Mouse (Mus musculus): ENCODE data around the gene Pcsk2. TPM values are rescaled to one million over a fixed set of nuclear protein-coding genes. Genes with fewer than 3 reads are reported as not detected.

Gene Pcsk2
- total RNA-seq (2017), result not detected in 3 replicates

DNA sequence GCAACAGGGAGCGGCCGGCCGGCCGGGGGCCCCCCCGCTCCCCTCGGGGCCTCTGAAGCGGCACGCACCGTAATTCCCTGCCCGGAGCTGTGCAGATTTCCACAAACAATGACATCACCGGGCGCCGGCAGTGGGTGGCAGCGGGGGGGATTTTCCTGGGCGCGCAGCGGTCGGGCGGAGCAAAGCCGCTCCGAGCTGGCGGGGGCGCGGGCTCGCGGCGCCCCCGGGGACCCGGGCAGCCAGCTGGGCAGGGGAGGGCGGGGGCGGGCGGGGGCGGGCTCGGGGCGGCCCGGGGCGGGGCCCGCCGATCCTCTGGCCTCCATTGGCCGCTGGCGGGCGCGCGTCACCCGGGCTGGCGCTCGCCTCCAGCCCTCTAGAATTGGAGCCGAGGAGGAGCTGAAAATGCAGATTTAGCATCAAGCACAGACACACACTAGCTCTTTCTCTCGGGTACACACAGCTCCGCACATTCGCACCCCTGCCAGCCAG lies at the start of gene Pcsk2:
TSS of gene Pcsk2 (plus strand) at position 399 of the 489 bp plus-strand sequence.
- no peak for ATAC-seq (replicated peaks; ENCODE audit: insufficient number of reproducible peaks, low FRiP score, low TSS enrichment, poor library complexity, severe bottlenecking)

DNA sequence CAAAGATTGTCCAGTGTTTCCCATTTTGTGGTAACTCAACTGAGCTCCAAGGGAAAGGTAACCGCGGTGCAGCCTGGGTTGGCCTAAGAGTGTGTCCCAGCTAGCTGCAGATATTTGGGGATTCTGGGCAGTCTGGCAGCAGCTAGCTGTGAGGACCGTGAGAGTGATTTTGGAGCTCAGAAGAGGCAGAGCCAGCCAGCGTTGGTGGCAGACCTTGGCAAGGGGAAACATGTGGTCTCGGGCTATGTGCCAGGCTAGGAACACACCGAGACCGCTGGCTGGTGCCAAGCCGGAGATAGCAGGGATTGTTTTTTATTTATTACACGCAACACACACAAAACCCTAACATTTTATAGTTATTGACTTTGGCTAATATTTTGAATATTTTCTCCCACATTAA lies 45.1 kb upstream of the Pcsk2 start:
- ATAC-seq (replicated peaks; ENCODE audit: insufficient number of reproducible peaks, low FRiP score, low TSS enrichment, poor library complexity, severe bottlenecking), result no peak

GRCm38 (mm10) chr2:143501760-143502159 lies 44.2 kb upstream of the Pcsk2 start:
- ATAC-seq (replicated peaks; ENCODE audit: insufficient number of reproducible peaks, low FRiP score, low TSS enrichment, poor library complexity, severe bottlenecking), result no peak

DNA sequence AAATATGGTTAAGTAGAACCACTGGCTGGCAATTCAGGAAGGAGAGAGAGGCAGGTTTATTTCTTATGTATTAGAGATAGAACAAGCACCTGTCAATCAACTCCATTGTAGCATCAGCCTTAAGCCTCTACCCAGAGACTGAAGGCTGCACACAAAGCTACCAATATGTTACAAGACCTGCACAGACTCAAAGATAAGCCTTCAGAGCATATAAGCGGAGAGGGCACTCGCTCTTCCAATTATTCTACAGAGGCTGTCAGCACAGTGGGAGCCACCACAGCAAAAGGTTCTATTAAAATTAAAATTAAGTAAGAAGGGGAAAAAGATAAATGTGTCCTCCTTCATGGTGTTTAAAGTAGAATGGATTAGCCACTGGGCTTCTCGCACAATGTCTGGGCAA lies 43.8 kb upstream of the Pcsk2 start:
- ATAC-seq (replicated peaks; ENCODE audit: insufficient number of reproducible peaks, low FRiP score, low TSS enrichment, poor library complexity, severe bottlenecking), result no peak

- ATAC-seq (replicated peaks; ENCODE audit: insufficient number of reproducible peaks, low FRiP score, low TSS enrichment, poor library complexity, severe bottlenecking), result no peak
These were observed 9.5 kb upstream of the Pcsk2 start for GRCm38 (mm10) chr2:143536485-143536884.

GRCm38 (mm10) chr2:143545299-143545751 lies 631 bp upstream of the Pcsk2 start:
- ATAC-seq (replicated peaks; ENCODE audit: insufficient number of reproducible peaks, low FRiP score, low TSS enrichment, poor library complexity, severe bottlenecking), result no peak; the same call in 1 of the 2 replicates

DNA sequence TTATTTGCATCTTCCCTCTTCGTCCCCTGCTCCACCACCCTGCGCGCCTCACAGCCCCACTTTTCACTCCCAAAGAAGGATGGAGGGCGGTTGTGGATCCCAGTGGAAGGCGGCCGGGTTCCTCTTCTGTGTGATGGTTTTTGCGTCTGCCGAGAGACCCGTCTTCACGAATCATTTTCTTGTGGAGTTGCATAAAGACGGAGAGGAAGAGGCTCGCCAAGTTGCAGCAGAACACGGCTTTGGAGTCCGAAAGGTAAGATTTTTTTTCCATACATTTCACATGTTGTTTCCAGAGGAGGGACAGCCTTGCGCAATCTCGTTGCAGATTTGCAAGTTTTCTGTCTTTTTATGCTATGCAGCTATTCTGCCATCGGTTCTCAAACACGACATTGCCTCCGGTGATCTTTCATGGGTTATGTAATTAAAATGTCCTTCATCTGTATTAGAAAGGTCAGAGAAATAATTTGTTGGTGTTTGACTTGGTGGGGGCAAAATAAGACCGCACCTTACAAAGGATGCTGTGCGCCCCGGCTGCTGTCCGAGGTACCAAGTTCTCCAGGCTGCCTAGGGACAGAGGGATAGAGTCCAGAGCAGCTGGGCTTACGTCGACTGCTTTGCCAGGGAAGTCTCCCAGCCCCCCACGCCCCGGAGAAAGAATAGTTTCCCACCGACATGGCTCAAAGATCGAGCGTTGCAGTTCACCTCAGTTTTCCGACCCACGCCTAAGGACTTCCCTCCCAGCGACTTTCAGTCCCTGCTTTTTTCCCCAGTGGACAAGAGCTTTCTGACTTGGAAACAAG lies 656 bp downstream of the Pcsk2 start:
- no peak for ATAC-seq (replicated peaks; ENCODE audit: insufficient number of reproducible peaks, low FRiP score, low TSS enrichment, poor library complexity, severe bottlenecking)

DNA sequence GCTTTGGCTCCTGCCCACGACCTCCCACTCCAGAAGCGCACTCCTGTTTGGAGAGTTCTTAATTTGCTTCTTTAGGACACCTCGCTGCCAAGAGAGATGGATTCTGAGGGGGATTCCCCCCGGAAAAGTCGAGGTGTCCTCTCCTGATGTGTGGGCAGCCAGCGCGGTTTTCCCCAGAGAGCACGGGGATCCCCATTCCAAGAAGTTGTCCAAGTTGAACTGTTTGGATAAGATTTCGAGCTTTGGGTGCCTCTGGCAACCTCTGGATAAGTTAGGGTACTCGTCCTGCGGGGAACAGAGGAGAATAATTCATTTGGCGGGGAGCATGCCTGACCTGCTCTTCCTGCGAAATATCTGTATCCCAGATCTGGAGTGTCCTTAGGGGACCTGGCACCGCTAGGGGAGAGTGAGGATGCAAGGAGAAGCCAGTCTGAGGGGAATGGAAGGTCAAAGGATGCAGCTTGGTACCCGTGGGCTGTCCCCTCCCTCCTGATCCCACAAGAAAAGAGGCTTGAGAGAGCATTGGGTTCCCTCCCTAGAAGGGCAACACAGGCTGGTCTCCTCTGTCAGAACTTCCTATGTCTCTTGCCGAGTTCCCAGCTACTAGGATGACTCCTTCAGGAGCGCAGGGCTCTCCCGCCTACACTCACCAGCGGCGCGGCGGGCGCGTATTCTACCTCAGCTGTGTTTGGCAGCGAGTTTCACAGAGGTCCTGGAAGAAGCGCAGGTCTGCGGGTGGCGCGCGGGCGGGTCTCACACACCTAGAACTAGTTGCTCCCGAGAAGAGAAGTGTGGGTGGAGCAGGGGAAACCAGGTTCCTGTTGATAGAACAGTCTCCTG lies 1.5 kb downstream of the Pcsk2 start:
- no peak for ATAC-seq (replicated peaks; ENCODE audit: insufficient number of reproducible peaks, low FRiP score, low TSS enrichment, poor library complexity, severe bottlenecking)

- no peak for ATAC-seq (replicated peaks; ENCODE audit: insufficient number of reproducible peaks, low FRiP score, low TSS enrichment, poor library complexity, severe bottlenecking)
These were observed 14.4 kb downstream of the Pcsk2 start for GRCm38 (mm10) chr2:143560384-143560783.

DNA sequence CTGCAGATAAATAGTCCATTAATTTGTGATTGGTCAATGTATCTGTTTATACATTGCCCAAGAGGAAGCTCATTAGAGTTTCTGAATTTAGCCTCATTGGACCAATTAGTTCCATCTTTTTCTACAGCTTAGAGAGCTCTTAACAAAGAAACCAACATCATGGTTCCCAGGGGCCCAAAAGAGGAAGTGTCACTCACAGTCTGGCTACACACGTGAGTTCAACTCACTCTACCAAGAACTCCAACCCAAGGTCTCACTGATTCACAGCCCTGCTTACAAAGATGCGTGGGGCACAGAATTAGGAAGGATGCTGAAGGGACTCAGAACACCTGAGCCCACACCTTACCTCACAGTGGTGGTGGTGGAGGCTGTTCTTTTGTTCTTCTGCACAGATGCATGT lies 19.1 kb downstream of the Pcsk2 start:
- no peak for ATAC-seq (replicated peaks; ENCODE audit: insufficient number of reproducible peaks, low FRiP score, low TSS enrichment, poor library complexity, severe bottlenecking)

DNA sequence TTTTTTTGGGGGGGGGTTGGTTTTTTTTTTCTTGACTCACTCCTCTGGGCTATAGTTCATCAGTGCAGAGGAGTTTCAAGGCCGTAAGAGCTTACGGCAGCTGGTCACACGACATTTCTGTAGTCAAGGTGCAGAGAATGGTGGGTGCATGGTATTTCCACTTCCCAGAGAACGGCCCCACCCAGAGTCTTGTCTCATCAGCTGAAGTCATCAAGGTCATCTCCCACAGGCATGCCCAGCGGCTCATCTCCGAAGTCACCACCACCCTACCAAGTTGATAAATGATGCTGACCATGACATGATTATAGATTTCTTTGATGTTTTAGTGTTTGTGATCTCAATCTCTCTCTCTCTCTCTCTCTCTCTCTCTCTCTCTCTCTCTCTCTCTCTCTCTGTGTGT lies 20.0 kb downstream of the Pcsk2 start:
- no peak for ATAC-seq (replicated peaks; ENCODE audit: insufficient number of reproducible peaks, low FRiP score, low TSS enrichment, poor library complexity, severe bottlenecking)

DNA sequence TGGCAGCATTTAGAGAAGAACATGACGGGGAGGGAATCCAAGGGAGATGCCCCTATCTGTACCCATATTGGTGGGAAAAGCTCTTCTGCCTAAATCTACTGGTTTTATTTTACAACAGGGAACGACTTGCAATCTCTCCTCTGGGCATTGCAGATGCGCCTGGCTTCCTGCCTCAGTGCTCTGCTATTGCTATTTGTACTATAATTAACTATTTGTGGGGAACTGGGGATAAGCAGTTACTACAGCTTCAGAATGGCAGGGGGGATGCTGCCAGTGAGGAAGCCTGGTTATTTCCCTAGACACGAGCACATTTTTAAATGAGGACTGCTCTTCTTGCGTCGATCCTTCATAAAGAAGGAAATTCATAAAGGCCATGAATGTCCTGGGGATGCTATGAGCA lies 39.4 kb downstream of the Pcsk2 start:
- ATAC-seq (replicated peaks; ENCODE audit: insufficient number of reproducible peaks, low FRiP score, low TSS enrichment, poor library complexity, severe bottlenecking), result no peak

DNA sequence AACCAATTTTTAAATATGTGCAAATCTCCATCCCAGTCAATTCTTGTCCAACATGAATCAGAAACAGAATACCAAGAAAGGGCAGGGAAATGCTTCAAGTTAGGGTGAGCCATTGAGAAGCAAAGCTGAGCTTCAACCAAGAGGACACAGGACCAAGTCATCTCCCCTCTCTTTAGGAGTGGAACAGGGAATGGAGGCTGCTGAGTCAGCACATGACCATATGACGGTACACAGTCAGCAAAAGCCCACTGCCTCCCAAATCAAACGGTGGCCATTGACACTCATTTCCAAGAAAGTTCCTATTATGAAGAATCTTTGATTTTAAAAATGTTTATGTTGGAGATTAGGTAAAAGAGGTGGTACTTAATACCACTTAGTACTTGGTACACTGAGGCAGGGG lies 44.4 kb downstream of the Pcsk2 start:
- ATAC-seq (replicated peaks; ENCODE audit: insufficient number of reproducible peaks, low FRiP score, low TSS enrichment, poor library complexity, severe bottlenecking), result no peak

- no peak for ATAC-seq (replicated peaks; ENCODE audit: insufficient number of reproducible peaks, low FRiP score, low TSS enrichment, poor library complexity, severe bottlenecking)
These were observed 57.1 kb downstream of the Pcsk2 start for GRCm38 (mm10) chr2:143603071-143603470.

DNA sequence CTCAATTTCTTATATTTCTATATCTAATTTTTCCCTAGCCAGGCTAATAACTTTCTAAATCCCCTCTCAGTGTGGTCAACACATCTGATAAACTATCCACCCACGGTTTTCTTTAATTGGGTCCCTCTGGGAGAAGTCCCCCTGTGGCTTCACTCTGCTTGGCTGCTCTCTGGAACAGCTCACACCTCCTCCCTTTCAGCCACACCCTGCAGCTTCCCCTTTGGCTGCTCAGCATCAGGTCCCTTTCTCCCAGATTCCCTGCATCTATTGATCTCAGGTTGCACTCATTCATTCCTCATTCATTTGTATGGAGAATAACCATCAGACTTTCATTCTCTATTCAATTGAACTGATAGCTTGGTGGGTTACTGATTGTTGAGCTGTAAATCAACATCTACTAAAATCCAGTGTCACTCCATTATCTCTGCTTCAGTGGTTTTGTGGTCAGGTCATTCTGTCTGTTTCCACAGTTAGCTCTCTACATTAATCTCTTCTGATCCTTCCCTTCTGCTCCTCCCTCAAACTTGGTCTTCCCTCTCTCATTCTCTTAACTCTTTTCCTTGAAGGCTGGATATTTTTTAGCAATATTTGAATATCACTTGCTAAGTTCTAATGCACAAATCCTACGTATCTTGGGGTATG lies 58.0 kb downstream of the Pcsk2 start:
- no peak for ATAC-seq (replicated peaks; ENCODE audit: insufficient number of reproducible peaks, low FRiP score, low TSS enrichment, poor library complexity, severe bottlenecking)

DNA sequence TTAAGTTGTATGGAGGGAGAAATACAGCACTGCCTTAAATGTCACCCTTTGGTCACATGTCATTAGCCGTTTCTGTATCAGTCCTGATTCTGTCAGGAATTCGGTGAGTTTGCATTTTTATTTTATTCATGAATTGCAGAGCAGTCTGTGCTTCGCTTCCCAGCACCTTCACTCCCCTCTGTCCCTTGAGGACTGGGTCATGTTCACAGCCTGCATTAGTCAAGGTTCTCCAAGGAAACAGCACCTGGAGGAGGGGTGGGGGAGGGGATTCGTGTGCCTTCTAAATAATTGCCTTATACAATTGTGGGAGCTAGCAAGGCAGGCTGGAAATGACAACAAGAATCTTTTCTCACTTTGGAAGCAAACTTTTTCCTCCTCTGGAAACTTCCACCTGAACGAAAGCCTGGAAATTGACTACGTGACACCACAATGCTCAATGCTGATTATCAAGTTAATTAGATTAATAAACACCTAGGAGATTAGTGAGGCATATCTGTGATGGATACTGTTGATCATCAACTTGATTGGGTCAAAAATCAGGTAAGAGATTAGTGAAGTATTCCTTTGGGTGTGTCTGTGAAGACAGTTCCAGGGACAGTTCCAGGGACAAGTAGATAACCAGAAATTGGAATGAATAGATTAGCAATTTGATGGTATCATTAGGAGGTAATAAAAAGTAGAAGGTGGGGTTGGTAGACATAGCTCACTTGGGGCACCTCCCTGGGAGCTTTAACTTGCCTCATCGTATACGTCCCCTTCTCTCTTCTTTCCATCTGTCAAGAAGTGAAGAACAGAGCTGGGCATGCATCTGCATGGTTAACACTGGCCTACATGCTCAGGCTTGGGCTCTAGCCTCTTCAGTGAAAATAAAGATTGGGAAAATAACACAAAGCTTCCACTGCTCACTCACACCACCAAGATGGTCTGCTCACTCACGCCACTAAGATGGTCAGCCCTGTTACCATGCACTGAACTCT lies 64.7 kb downstream of the Pcsk2 start:
- no peak for ATAC-seq (replicated peaks; ENCODE audit: insufficient number of reproducible peaks, low FRiP score, low TSS enrichment, poor library complexity, severe bottlenecking)

DNA sequence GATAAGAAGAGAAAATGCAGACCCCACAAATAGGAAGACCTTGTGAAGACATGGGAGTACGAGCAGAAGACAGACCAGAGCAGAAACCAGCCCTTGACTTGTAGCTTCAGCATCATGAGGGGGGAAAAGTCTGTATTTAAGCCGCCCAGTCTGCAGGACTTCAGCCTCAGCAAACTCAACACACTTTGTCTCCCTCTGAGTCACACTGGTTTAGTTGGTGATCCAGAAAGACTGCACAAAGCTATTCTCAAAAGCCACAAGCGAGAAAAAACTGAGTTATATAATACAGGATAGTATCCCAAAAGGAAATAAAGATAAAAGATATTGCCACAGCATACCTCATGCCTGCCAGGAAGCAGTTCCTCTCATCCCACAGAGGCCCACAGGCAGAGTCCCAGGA lies 67.5 kb downstream of the Pcsk2 start:
- ATAC-seq (replicated peaks; ENCODE audit: insufficient number of reproducible peaks, low FRiP score, low TSS enrichment, poor library complexity, severe bottlenecking), result no peak

DNA sequence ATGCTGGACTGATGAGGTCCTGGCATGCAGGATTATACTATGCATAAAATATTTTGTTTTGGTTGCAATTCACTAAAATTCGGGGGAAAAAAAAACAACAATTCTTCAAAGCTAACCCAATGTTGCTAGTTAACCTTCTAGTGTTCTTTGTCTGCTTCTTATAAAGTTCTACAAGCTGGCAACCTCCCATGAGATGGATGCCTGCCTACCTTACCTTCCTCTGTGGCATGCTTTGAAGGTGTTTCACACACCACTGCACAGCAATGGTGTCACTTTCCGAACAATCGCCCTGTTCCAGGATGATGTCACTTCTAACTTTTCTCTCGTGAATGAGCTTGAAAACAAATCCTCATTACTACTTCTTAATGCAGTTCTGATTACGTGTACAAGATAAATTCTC lies 68.8 kb downstream of the Pcsk2 start:
- no peak for ATAC-seq (replicated peaks; ENCODE audit: insufficient number of reproducible peaks, low FRiP score, low TSS enrichment, poor library complexity, severe bottlenecking)
